21 mouse cellular contexts compared by ENCODE assay signal in genomic region chrX:81080996-81081395, GRCm38 (mm10). TPM values are rescaled to one million over a fixed set of nuclear protein-coding genes. Genes with fewer than 3 reads are reported as not detected.
DNase-seq lines count a peak whose midpoint lies in the region; ATAC-seq and TF ChIP-seq lines count a peak whose summit lies in the region.
"Had no signal": no experiment of that assay in that cellular context is flagged by ENCODE, and none has a peak within 500 bp of the region (broad histone marks: within the 10 kb centered on the region; RNA-seq: fewer than 3 reads in every experiment).

No protein-coding gene starts in this region.

- TF ChIP-seq CTCF in midbrain, postnatal 0 days (IDR thresholded peaks at IDR 0.05), result no peak

- ATAC-seq in heart, embryonic 13.5 days (ENCODE audit: extremely low read depth, insufficient number of reproducible peaks, low FRiP score, low TSS enrichment), result no peak
- ATAC-seq in heart, embryonic 11.5 days (replicated peaks; ENCODE audit: insufficient number of reproducible peaks, low FRiP score, low TSS enrichment), result no peak
- ATAC-seq in midbrain, postnatal 0 days (ENCODE audit: low FRiP score), result no peak
- no peak for ATAC-seq in midbrain, embryonic 15.5 days (replicated peaks)
- ATAC-seq: CD4-positive, CD25-positive, alpha-beta regulatory T cell, adult 4 months; forebrain, embryonic 15.5 days; intestine, embryonic 16.5 days had no signal

- no peaks in the 10 kb centered on the region for H3K9me3 ChIP-seq in heart, embryonic 13.5 days
- H3K9me3 ChIP-seq in heart, embryonic 11.5 days (replicated peaks; ENCODE audit: control insufficient read depth, low read length), result no peaks in the 10 kb centered on the region
- H3K9me3 ChIP-seq in midbrain, postnatal 0 days (ENCODE audit: low read length), result no peaks in the 10 kb centered on the region
- no peaks in the 10 kb centered on the region for H3K9me3 ChIP-seq in midbrain, embryonic 15.5 days
- H3K9me3 ChIP-seq: embryonic facial prominence, embryonic 12.5 days; forebrain, embryonic 15.5 days; G1E; limb, embryonic 15.5 days; megakaryocyte, embryonic 14.5 days; stomach, embryonic 15.5 days had no signal

- H3K27ac ChIP-seq in heart, embryonic 13.5 days (replicated peaks), result 0 out of 2 replicates have a peak overlapping the region, but pooled peaks have one; percentile 20
- no peak overlapping the region for H3K27ac ChIP-seq in heart, embryonic 11.5 days (ENCODE audit: low read depth, low read length)
- H3K27ac ChIP-seq in midbrain, postnatal 0 days (ENCODE audit: low read depth, low read length), result no peak overlapping the region
- H3K27ac ChIP-seq in midbrain, embryonic 15.5 days, result no peak overlapping the region
- H3K27ac ChIP-seq: embryonic facial prominence, embryonic 12.5 days; forebrain, embryonic 15.5 days; hindbrain, embryonic 14.5 days; limb, embryonic 15.5 days; stomach, embryonic 15.5 days had no signal

- H3K27me3 ChIP-seq in heart, embryonic 13.5 days (replicated peaks), result no peaks in the 10 kb centered on the region
- no peaks in the 10 kb centered on the region for H3K27me3 ChIP-seq in heart, embryonic 11.5 days (ENCODE audit: control insufficient read depth, insufficient read depth, low read length)
- no peaks in the 10 kb centered on the region for H3K27me3 ChIP-seq in midbrain, postnatal 0 days (ENCODE audit: insufficient read depth, low read length)
- H3K27me3 ChIP-seq in midbrain, embryonic 15.5 days (replicated peaks), result no peaks in the 10 kb centered on the region
- H3K27me3 ChIP-seq: embryonic facial prominence, embryonic 12.5 days; forebrain, embryonic 15.5 days; limb, embryonic 15.5 days; megakaryocyte, embryonic 14.5 days; stomach, embryonic 15.5 days had no signal

- WGBS in heart, embryonic 13.5 days, result 36% methylated on average over 2 of the region's 2 CpGs
- 55% methylated on average over 2 of the region's 2 CpGs for WGBS in heart, embryonic 11.5 days (ENCODE audit: insufficient replicate concordance)
- 56% methylated on average over 2 of the region's 2 CpGs for WGBS in midbrain, postnatal 0 days
- 52% methylated on average over 2 of the region's 2 CpGs for whole genome bisulfite sequencing in midbrain, embryonic 15.5 days

- no peak overlapping the region for H3K9ac ChIP-seq in heart, embryonic 13.5 days
- H3K9ac ChIP-seq in heart, embryonic 11.5 days (ENCODE audit: low read depth, low read length), result no peak overlapping the region
- H3K9ac ChIP-seq in midbrain, postnatal 0 days (replicated peaks; ENCODE audit: low read length, poor library complexity, severe bottlenecking), result no peak overlapping the region
- H3K9ac ChIP-seq in midbrain, embryonic 15.5 days, result no peak overlapping the region
- H3K9ac ChIP-seq: embryonic facial prominence, embryonic 12.5 days; forebrain, embryonic 15.5 days; hindbrain, embryonic 14.5 days; limb, embryonic 15.5 days; stomach, embryonic 15.5 days had no signal

- no peak overlapping the region for H3K4me3 ChIP-seq in heart, embryonic 13.5 days
- no peak overlapping the region for H3K4me3 ChIP-seq in heart, embryonic 11.5 days (ENCODE audit: low read depth, low read length)
- H3K4me3 ChIP-seq in midbrain, postnatal 0 days (ENCODE audit: low read depth, low read length), result no peak overlapping the region
- H3K4me3 ChIP-seq in midbrain, embryonic 15.5 days, result no peak overlapping the region
- H3K4me3 ChIP-seq: embryonic facial prominence, embryonic 12.5 days; forebrain, embryonic 15.5 days; limb, embryonic 15.5 days; megakaryocyte, embryonic 14.5 days; stomach, embryonic 15.5 days had no signal

- no peak overlapping the region for H3K4me2 ChIP-seq in heart, embryonic 13.5 days
- no peak overlapping the region for H3K4me2 ChIP-seq in heart, embryonic 11.5 days
- H3K4me2 ChIP-seq in midbrain, postnatal 0 days (ENCODE audit: low read depth, low read length, poor library complexity, severe bottlenecking), result no peak overlapping the region
- no peak overlapping the region for H3K4me2 ChIP-seq in midbrain, embryonic 15.5 days
- H3K4me2 ChIP-seq: embryonic facial prominence, embryonic 12.5 days; forebrain, embryonic 15.5 days; hindbrain, embryonic 14.5 days; limb, embryonic 15.5 days; stomach, embryonic 15.5 days had no signal

- no peaks in the 10 kb centered on the region for H3K36me3 ChIP-seq in heart, embryonic 13.5 days
- no peaks in the 10 kb centered on the region for H3K36me3 ChIP-seq in heart, embryonic 11.5 days (ENCODE audit: control insufficient read depth, insufficient read depth, low read length)
- H3K36me3 ChIP-seq in midbrain, postnatal 0 days (ENCODE audit: insufficient read depth, low read length), result no peaks in the 10 kb centered on the region
- H3K36me3 ChIP-seq in midbrain, embryonic 15.5 days (replicated peaks), result no peaks in the 10 kb centered on the region
- H3K36me3 ChIP-seq: embryonic facial prominence, embryonic 12.5 days; forebrain, embryonic 15.5 days; G1E; limb, embryonic 15.5 days; stomach, embryonic 15.5 days had no signal

- DNase-seq in adrenal gland, adult 2 months, result peak; percentile 28
- DNase-seq in adrenal gland, postnatal 4 days (ENCODE audit: low spot score in 2 of 2), result no peak
- DNase-seq in kidney, postnatal 14 days, result peak; percentile 5
- DNase-seq in kidney, adult 8-10 months, result no peak
- peak; percentile 13 for DNase-seq in midbrain, postnatal 0 days (ENCODE audit: low spot score)
- DNase-seq: right cerebral cortex, postnatal 14 days; thymus, adult 2 months had no signal

- peaks cover 6% of the 10 kb centered on the region for H3K4me1 ChIP-seq in heart, embryonic 13.5 days
- H3K4me1 ChIP-seq in heart, embryonic 11.5 days (ENCODE audit: control insufficient read depth, insufficient read depth, low read length), result no peaks in the 10 kb centered on the region
- no peaks in the 10 kb centered on the region for H3K4me1 ChIP-seq in midbrain, postnatal 0 days (ENCODE audit: insufficient read depth, low read length)
- no peaks in the 10 kb centered on the region for H3K4me1 ChIP-seq in midbrain, embryonic 15.5 days
- H3K4me1 ChIP-seq: embryonic facial prominence, embryonic 12.5 days; forebrain, embryonic 15.5 days; limb, embryonic 15.5 days; megakaryocyte, embryonic 14.5 days; stomach, embryonic 15.5 days had no signal

RNA-seq across cellular contexts. Expression of gene Tmem47, which starts 10.5 kb away (rescaled TPM):
- total RNA-seq in adrenal gland, adult 2 months (2021), result 10 to 100 TPM; 17.9 to 24.6 TPM
- polyA plus RNA-seq in adrenal gland, adult 2 months (2012; rRNA removed), result 12.7 and 17.7 TPM in 2 replicates
- total RNA-seq in adrenal gland, postnatal 4 days (2021), result 10 to 100 TPM; 31.0 to 31.1 TPM
- 16.6 and 17.1 TPM in 2 replicates for polyA plus RNA-seq in heart, embryonic 13.5 days (2015; fragmentation: Nextera tagmentation; extraction: Ambion mirVana)
- polyA plus RNA-seq in heart, embryonic 11.5 days (2014; fragmentation: Nextera tagmentation; extraction: Ambion mirVana), result 27.1 and 34.5 TPM in 2 replicates
- 40.7 and 48.0 TPM in 2 replicates for total RNA-seq in midbrain, postnatal 0 days (2014; rRNA removed)
- polyA plus RNA-seq in midbrain, postnatal 0 days (2015; fragmentation: Nextera tagmentation; extraction: Ambion mirVana), result 19.1 and 24.6 TPM in 2 replicates
- polyA plus RNA-seq in midbrain, embryonic 15.5 days (2015; fragmentation: Nextera tagmentation; extraction: Ambion mirVana), result 21.5 and 23.2 TPM in 2 replicates
- total RNA-seq: G1E; granulocyte monocyte progenitor cell, adult 5-6 weeks; monocyte, adult 5-6 weeks had no signal
- polyA plus RNA-seq: CD4-positive, CD25-positive, alpha-beta regulatory T cell, adult 4 months; G1E had no signal

Comparison
In these comparisons a context has a peak if more than half of its experiments do, and no peak if none do; other contexts are left out.
1. DNase-seq: peak in adrenal gland, adult 2 months (single experiment), kidney, postnatal 14 days (single experiment) and midbrain, postnatal 0 days (single experiment); none in adrenal gland, postnatal 4 days (0 of 2) and kidney, adult 8-10 months (0 of 2).